Mouse (Mus musculus): ENCODE results near the gene Slc22a15. TPM values are rescaled to one million over a fixed set of nuclear protein-coding genes. Genes with fewer than 3 reads are reported as not detected.

Gene Slc22a15
- polyA plus RNA-seq, 1 experiment from 2014 or later, result 1.8 TPM

Other genes starting within 250 kb of the Slc22a15 start
- 0.07 and 0.11 TPM in 2 replicates for gene Mab21l3, start 75.5 kb downstream of the Slc22a15 start, polyA plus RNA-seq (2016; fragmentation: Nextera tagmentation; extraction: Ambion mirVana)
- not detected in 2 replicates for gene Nhlh2, start 85.6 kb upstream of the Slc22a15 start, polyA plus RNA-seq (2016; fragmentation: Nextera tagmentation; extraction: Ambion mirVana)
- gene Casq2, start 162.0 kb upstream of the Slc22a15 start, polyA plus RNA-seq (2016; fragmentation: Nextera tagmentation; extraction: Ambion mirVana), result 0.60 and 0.98 TPM in 2 replicates